Mouse (Mus musculus) stomach, embryonic 16.5 days (tissue): ENCODE measurements around the gene Pstk. TPM values are rescaled to one million over a fixed set of nuclear protein-coding genes. Genes with fewer than 3 reads are reported as not detected.

Experiments used
- ATAC-seq: fragments of 200-750 bp; cut with Nextera tagmentation; 2 replicates; pipeline ENCODE4 v1.8.0; 2017; ENCODE audit warnings: moderate number of reproducible peaks, moderate TSS enrichment; ENCODE audit not compliant: insufficient read depth, low FRiP score
- H3K27ac ChIP-seq: fragments of 300-500 bp; sonication (generic); 2 replicates; pipeline ENCODE4 v1.5.1; 2014; ENCODE audit warnings: low read length
- H3K27me3 ChIP-seq: fragments of 300-500 bp; sonication (generic); 2 replicates; pipeline ENCODE4 v1.6.1; 2014; ENCODE audit warnings: low read length, control low read depth, mixed read lengths; ENCODE audit not compliant: control insufficient read depth, insufficient read depth
- H3K36me3 ChIP-seq: fragments of 300-500 bp; sonication (generic); 2 replicates; pipeline ENCODE4 v1.6.1; 2014; ENCODE audit warnings: low read length; ENCODE audit not compliant: control insufficient read depth, insufficient read depth
- H3K4me1 ChIP-seq: fragments of 300-500 bp; sonication (generic); 2 replicates; pipeline ENCODE4 v1.6.1; 2014; ENCODE audit warnings: low read length, control low read depth, mixed read lengths; ENCODE audit not compliant: control insufficient read depth, insufficient read depth
- H3K4me2 ChIP-seq: fragments of 300-500 bp; sonication (generic); 2 replicates; pipeline ENCODE4 v1.6.1; 2014; ENCODE audit warnings: low read depth, low read length, mixed read lengths
- H3K4me3 ChIP-seq: fragments of 300-500 bp; sonication (generic); replicated peaks from 2 replicates; pipeline ENCODE4 v1.5.1; 2014; ENCODE audit warnings: mild to moderate bottlenecking, low read length
- H3K9ac ChIP-seq: fragments of 300-500 bp; sonication (generic); 2 replicates; pipeline ENCODE4 v1.6.1; 2014; ENCODE audit warnings: low read length
- H3K9me3 ChIP-seq: fragments of 300-500 bp; sonication (generic); replicated peaks from 2 replicates; pipeline ENCODE4 v1.6.1; 2016; ENCODE audit warnings: low read length, control low read depth; ENCODE audit not compliant: control insufficient read depth
- WGBS: fragments of 180-500 bp; shearing (Covaris S2); extraction: QIAGEN DNeasy Blood & Tissue Kit; methylation state at CpG from one replicate; pipeline ENCODE4 v1.1.7; 2014; 5-methylcytosine and 5-hydroxymethylcytosine counted together
- polyA plus RNA-seq: library from polyadenylated mRNA; unstranded; fragments of >200 nt; fragmentation: Nextera tagmentation; extraction: Ambion mirVana; gene quantifications from 2 replicates; pipeline ENCODE4 v1.2.1, GENCODE M21; 2015

The Pstk gene
- 64.7 and 77.5 TPM in 2 replicates for polyA plus RNA-seq

GRCm38 (mm10) chr7:131370648-131371469, at the start of gene Pstk:
Gene Pstk, plus strand, starts transcription at chr7:131371141.
- peaks cover 10% of the 10 kb centered on the region; the same call in 1 of the 2 replicates for H3K4me1 ChIP-seq
- H3K9me3 ChIP-seq, result no peaks in the 10 kb centered on the region
- peak; percentile 95 for ATAC-seq
- WGBS, result 5% methylated on average over 47 of the region's 47 CpGs
- peak within 1 kb of the TSS; percentile 87 for H3K9ac ChIP-seq
- peak within 1 kb of the TSS; percentile 70 for H3K4me2 ChIP-seq
- no peaks in the 10 kb centered on the region for H3K27me3 ChIP-seq
- peak within 1 kb of the TSS; percentile 74 for H3K4me3 ChIP-seq
- H3K36me3 ChIP-seq, result 0 out of 2 replicates have a peak, but pooled peaks cover 7% of the 10 kb centered on the region
- peak within 1 kb of the TSS; percentile 98 for H3K27ac ChIP-seq

GRCm38 (mm10) chr7:131322192-131322591, 48.7 kb upstream of the Pstk start, which contains the start of gene Cuzd1:
Gene Cuzd1, minus strand, starts transcription at chr7:131322292.
- no peak for ATAC-seq
- H3K4me2 ChIP-seq, result no peak within 1 kb of the TSS
- 77% methylated on average over 2 of the region's 2 CpGs for WGBS
- no peaks in the 10 kb centered on the region for H3K36me3 ChIP-seq
- H3K4me3 ChIP-seq, result no peak within 1 kb of the TSS
- H3K27me3 ChIP-seq, result no peaks in the 10 kb centered on the region
- H3K27ac ChIP-seq, result no peak within 1 kb of the TSS
- no peaks in the 10 kb centered on the region for H3K9me3 ChIP-seq
- H3K4me1 ChIP-seq, result no peaks in the 10 kb centered on the region
- H3K9ac ChIP-seq, result no peak within 1 kb of the TSS

DNA sequence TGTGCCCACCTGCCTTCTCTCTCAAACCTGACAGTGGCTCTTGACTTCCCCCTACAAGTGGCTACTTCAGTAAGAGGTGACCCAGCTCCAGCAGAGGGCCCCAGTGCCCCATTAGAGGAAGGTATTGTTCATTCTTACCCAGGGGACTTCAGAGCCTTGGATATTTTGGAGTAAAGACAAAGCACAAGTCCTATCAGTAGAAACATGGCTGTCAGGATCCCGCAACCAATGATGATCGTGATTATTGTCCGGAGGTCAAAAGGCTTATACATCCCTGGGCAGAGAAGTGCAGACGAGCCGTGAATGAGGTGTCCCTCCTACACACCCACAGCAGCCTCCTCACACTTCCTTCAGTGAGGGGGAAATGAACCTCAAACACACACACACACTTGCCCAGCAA, 43.9 kb upstream of the Pstk start:
- no peak overlapping the region for H3K4me2 ChIP-seq
- H3K4me3 ChIP-seq, result no peak overlapping the region
- no peak for ATAC-seq
- H3K9me3 ChIP-seq, result no peaks in the 10 kb centered on the region
- H3K4me1 ChIP-seq, result no peaks in the 10 kb centered on the region
- H3K27me3 ChIP-seq, result no peaks in the 10 kb centered on the region
- no peak overlapping the region for H3K9ac ChIP-seq
- H3K27ac ChIP-seq, result no peak overlapping the region
- WGBS, result 81% methylated on average over 5 of the region's 5 CpGs
- H3K36me3 ChIP-seq, result no peaks in the 10 kb centered on the region

- Histone ChIP-seq H3K4me3 (no peak within 1 kb of the TSS), H3K4me2 (no peak within 1 kb of the TSS), H3K27me3 (no peaks in the 10 kb centered on the region), H3K27ac (no peak within 1 kb of the TSS), H3K36me3 (no peaks in the 10 kb centered on the region), H3K9ac (no peak within 1 kb of the TSS), H3K4me1 (no peaks in the 10 kb centered on the region), H3K9me3 (no peaks in the 10 kb centered on the region)
- ATAC-seq, result no peak
- WGBS, result 91% methylated on average over 5 of the region's 5 CpGs
These were observed 41.5 kb upstream of the Pstk start, which contains the start of gene Fam24b for GRCm38 (mm10) chr7:131329416-131329815. Gene Fam24b, minus strand, starts transcription at chr7:131329516.

DNA sequence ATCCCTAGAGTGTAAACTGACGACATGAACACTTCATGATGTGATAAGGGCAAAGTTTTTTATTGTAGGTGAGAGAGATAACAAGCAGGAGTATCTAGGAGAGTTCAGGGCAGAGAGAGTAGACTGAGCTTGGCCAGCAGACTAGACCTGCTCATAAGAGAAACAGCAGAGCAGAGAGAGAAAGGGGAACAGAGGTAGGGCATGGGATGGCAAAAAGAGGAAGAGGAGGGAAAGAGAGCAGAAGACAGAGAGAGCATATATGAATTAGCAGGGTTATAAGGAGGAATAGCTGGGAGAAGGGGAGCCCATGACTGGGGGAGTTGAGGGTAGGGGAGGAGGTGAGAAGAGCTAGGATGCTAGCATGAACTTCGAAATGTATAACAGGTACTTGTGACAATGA, 39.3 kb upstream of the Pstk start:
- Histone ChIP-seq H3K4me2 (no peak overlapping the region), H3K4me3 (no peak overlapping the region), H3K27me3 (no peaks in the 10 kb centered on the region), H3K9me3 (no peaks in the 10 kb centered on the region), H3K9ac (no peak overlapping the region), H3K27ac (no peak overlapping the region), H3K4me1 (no peaks in the 10 kb centered on the region), H3K36me3 (no peaks in the 10 kb centered on the region)
- ATAC-seq, result no peak
- WGBS, result 60% methylated on average over 2 of the region's 2 CpGs

DNA sequence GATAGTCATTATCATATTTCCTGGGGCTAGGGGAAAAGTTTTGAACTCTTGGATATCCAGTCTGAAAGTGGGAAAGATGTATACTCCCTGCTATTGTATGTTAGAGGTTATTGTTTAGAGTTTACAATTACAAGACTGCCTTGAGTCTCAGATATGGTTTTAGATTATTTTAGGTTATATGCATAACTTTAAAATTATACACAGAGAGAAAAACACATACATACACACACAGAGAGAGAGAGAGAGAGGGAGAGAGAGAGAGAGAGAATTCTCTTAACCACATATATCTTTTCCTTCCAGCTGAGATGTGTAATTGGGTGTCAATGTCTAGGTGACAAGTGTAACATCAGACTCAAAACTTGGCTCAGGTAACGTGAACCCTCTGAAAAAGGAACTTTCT, 37.4 kb upstream of the Pstk start, which contains the start of gene Fam24a:
Gene Fam24a, plus strand, starts transcription at position 301 of the 400 bp plus-strand sequence.
- Histone ChIP-seq H3K4me2 (no peak within 1 kb of the TSS), H3K9ac (no peak within 1 kb of the TSS), H3K4me3 (no peak within 1 kb of the TSS), H3K36me3 (no peaks in the 10 kb centered on the region), H3K27me3 (no peaks in the 10 kb centered on the region), H3K4me1 (peaks cover 2% of the 10 kb centered on the region; the same call in 1 of the 2 replicates), H3K27ac (no peak within 1 kb of the TSS), H3K9me3 (no peaks in the 10 kb centered on the region)
- 53% methylated on average over 1 of the region's 1 CpGs for WGBS
- no peak for ATAC-seq

DNA sequence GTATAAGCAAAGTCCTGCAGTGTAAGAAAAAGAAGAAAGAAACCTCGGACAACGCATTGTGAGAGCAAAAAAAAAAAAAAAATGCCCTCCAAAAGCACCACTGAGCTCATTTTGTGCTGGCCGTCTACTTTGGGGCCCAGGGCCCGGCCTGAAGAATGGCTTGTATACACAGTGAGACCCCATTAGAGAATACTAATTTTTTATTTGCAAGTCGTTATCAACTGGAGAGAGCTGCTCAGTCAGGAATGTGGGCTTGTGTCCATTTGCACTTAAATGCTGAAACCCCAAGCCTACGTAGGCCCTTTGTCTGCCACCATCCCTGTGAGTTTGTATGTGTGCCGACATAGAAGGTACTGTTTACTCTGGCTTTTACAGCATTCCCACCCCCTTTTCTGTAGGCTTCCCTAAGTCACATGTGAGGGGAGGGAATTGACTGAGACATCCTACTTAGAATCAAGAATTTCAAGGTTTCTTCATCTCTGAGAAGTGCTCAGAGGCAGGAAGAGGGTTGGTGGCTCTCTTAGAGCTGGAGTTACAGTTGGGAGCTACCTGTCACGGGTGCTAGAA, 33.4 kb upstream of the Pstk start:
- Histone ChIP-seq H3K9me3 (no peaks in the 10 kb centered on the region), H3K27ac (peak overlapping the region; percentile 15; the same call in 1 of the 2 replicates), H3K4me3 (no peak overlapping the region), H3K9ac (no peak overlapping the region), H3K27me3 (no peaks in the 10 kb centered on the region), H3K4me1 (peaks cover 2% of the 10 kb centered on the region; the same call in 1 of the 2 replicates), H3K4me2 (no peak overlapping the region), H3K36me3 (no peaks in the 10 kb centered on the region)
- no peak; the same call in 1 of the 2 replicates for ATAC-seq
- 35% methylated on average over 8 of the region's 8 CpGs for WGBS

GRCm38 (mm10) chr7:131345856-131346541, 24.9 kb upstream of the Pstk start:
- ATAC-seq, result no peak
- H3K4me2 ChIP-seq, result no peak overlapping the region
- peaks cover 18% of the 10 kb centered on the region for H3K36me3 ChIP-seq
- H3K27ac ChIP-seq, result no peak overlapping the region
- H3K27me3 ChIP-seq, result no peaks in the 10 kb centered on the region
- H3K9ac ChIP-seq, result no peak overlapping the region
- WGBS, result 80% methylated on average over 7 of the region's 7 CpGs
- no peak overlapping the region for H3K4me3 ChIP-seq
- H3K9me3 ChIP-seq, result no peaks in the 10 kb centered on the region
- no peaks in the 10 kb centered on the region for H3K4me1 ChIP-seq
